ENCODE assay signal across 9 mouse cellular contexts in genomic region chr2:132389562-132389961, GRCm38 (mm10). TPM values are rescaled to one million over a fixed set of nuclear protein-coding genes. Genes with fewer than 3 reads are reported as not detected.
DNase-seq lines count a peak whose midpoint lies in the region; ATAC-seq lines count a peak whose summit lies in the region.
"Had no signal": no experiment of that assay in that cellular context is flagged by ENCODE, and none has a peak within 500 bp of the region (broad histone marks: within the 10 kb centered on the region; RNA-seq: fewer than 3 reads in every experiment).

No protein-coding gene starts in this region.

- H3K36me3 ChIP-seq in heart, embryonic 11.5 days (ENCODE audit: control insufficient read depth, insufficient read depth, low read length): no peaks in the 10 kb centered on the region
- H3K36me3 ChIP-seq in midbrain, embryonic 14.5 days (ENCODE audit: control insufficient read depth, insufficient read depth, low read length): no peaks in the 10 kb centered on the region
- H3K36me3 ChIP-seq in midbrain, embryonic 16.5 days (ENCODE audit: control insufficient read depth, insufficient read depth, low read length): no peaks in the 10 kb centered on the region

- H3K4me1 ChIP-seq in heart, embryonic 11.5 days (ENCODE audit: control insufficient read depth, insufficient read depth, low read length): no peaks in the 10 kb centered on the region; the same call in 1 of the 2 replicates
- H3K4me1 ChIP-seq in midbrain, embryonic 14.5 days (ENCODE audit: control insufficient read depth, insufficient read depth, low read length): 0 out of 2 replicates have a peak, but pooled peaks cover 5% of the 10 kb centered on the region
- H3K4me1 ChIP-seq in midbrain, embryonic 16.5 days (ENCODE audit: control insufficient read depth, insufficient read depth, low read length): peaks cover 2% of the 10 kb centered on the region; the same call in 1 of the 2 replicates

- no peak overlapping the region for H3K9ac ChIP-seq in heart, embryonic 11.5 days (ENCODE audit: low read depth, low read length)
- H3K9ac ChIP-seq in midbrain, embryonic 14.5 days (replicated peaks; ENCODE audit: low read length): no peak overlapping the region
- no peak overlapping the region for H3K9ac ChIP-seq in midbrain, embryonic 16.5 days (ENCODE audit: low read depth, low read length)

- DNase-seq in heart, adult 11 months: peak; percentile 31
- peak; percentile 61 for DNase-seq in midbrain, embryonic 14.5 days
- peak; percentile 64 for DNase-seq in embryo, embryonic 10.5 days (ENCODE audit: low spot score)
- peak; percentile 60 for DNase-seq in retina, postnatal 1 day
- no peak for DNase-seq in gastrocnemius, adult 8-10 months (ENCODE audit: low spot score in 2 of 2)
- no peak for DNase-seq in urinary bladder, postnatal 4 days (ENCODE audit: low spot score in 2 of 2)

- H3K27ac ChIP-seq in heart, embryonic 11.5 days (ENCODE audit: low read depth, low read length): no peak overlapping the region
- no peak overlapping the region for H3K27ac ChIP-seq in midbrain, embryonic 14.5 days (replicated peaks; ENCODE audit: low read depth, low read length)
- no peak overlapping the region for H3K27ac ChIP-seq in midbrain, embryonic 16.5 days (ENCODE audit: low read length)

- no peaks in the 10 kb centered on the region for H3K9me3 ChIP-seq in heart, embryonic 11.5 days (replicated peaks; ENCODE audit: control insufficient read depth, low read length)
- H3K9me3 ChIP-seq in midbrain, embryonic 14.5 days (ENCODE audit: control insufficient read depth, low read length): no peaks in the 10 kb centered on the region
- no peaks in the 10 kb centered on the region for H3K9me3 ChIP-seq in midbrain, embryonic 16.5 days (replicated peaks; ENCODE audit: control insufficient read depth, low read length, poor library complexity, severe bottlenecking)

- H3K4me2 ChIP-seq in heart, embryonic 11.5 days: no peak overlapping the region
- H3K4me2 ChIP-seq in midbrain, embryonic 14.5 days (ENCODE audit: low read length): no peak overlapping the region
- H3K4me2 ChIP-seq in midbrain, embryonic 16.5 days (ENCODE audit: low read length): no peak overlapping the region

- no peak overlapping the region for H3K4me3 ChIP-seq in heart, embryonic 11.5 days (ENCODE audit: low read depth, low read length)
- H3K4me3 ChIP-seq in midbrain, embryonic 14.5 days (replicated peaks; ENCODE audit: low read depth, low read length): no peak overlapping the region
- no peak overlapping the region for H3K4me3 ChIP-seq in midbrain, embryonic 16.5 days (ENCODE audit: low read depth, low read length)
- H3K4me3 ChIP-seq: myocyte had no signal

- H3K27me3 ChIP-seq in heart, embryonic 11.5 days (ENCODE audit: control insufficient read depth, insufficient read depth, low read length): no peaks in the 10 kb centered on the region
- peaks cover 14% of the 10 kb centered on the region; the same call in 1 of the 2 replicates for H3K27me3 ChIP-seq in midbrain, embryonic 14.5 days (ENCODE audit: control insufficient read depth, insufficient read depth, low read length)
- H3K27me3 ChIP-seq in midbrain, embryonic 16.5 days (ENCODE audit: control insufficient read depth, insufficient read depth, low read depth, low read length): no peaks in the 10 kb centered on the region; the same call in 1 of the 2 replicates

- ATAC-seq in heart, embryonic 11.5 days (replicated peaks; ENCODE audit: insufficient number of reproducible peaks, low FRiP score, low TSS enrichment): no peak
- ATAC-seq in midbrain, embryonic 14.5 days (ENCODE audit: low FRiP score, low TSS enrichment): no peak
- ATAC-seq in midbrain, embryonic 16.5 days: no peak

- 15% methylated on average over 7 of the region's 7 CpGs for WGBS in heart, embryonic 11.5 days (ENCODE audit: insufficient replicate concordance)
- WGBS in midbrain, embryonic 14.5 days: 26% methylated on average over 7 of the region's 7 CpGs
- WGBS in midbrain, embryonic 16.5 days: 23% methylated on average over 7 of the region's 7 CpGs

RNA-seq across cellular contexts. Expression of gene Prokr2, which starts 4.3 kb away (rescaled TPM):
- polyA plus RNA-seq in heart, embryonic 11.5 days (2014; fragmentation: Nextera tagmentation; extraction: Ambion mirVana): 1.8 and 2.6 TPM in 2 replicates
- 2.9 and 5.2 TPM in 2 replicates for polyA plus RNA-seq in midbrain, embryonic 14.5 days (2014; fragmentation: Nextera tagmentation; extraction: Ambion mirVana)
- 8.0 and 12.8 TPM in 2 replicates for polyA plus RNA-seq in midbrain, embryonic 16.5 days (2015; fragmentation: Nextera tagmentation; extraction: Ambion mirVana)
- not detected for total RNA-seq in gastrocnemius, adult 8-10 months (2022)
- polyA plus RNA-seq: myocyte had no signal

Comparison
In these comparisons a context has a peak if more than half of its experiments do, and no peak if none do; other contexts are left out.
1. DNase-seq: peak in heart, adult 11 months (single experiment), midbrain, embryonic 14.5 days (single experiment), embryo, embryonic 10.5 days (single experiment) and retina, postnatal 1 day (single experiment); none in gastrocnemius, adult 8-10 months (0 of 2) and urinary bladder, postnatal 4 days (0 of 2).